Mouse (Mus musculus): ENCODE measurements around the gene Borcs5. TPM values are rescaled to one million over a fixed set of nuclear protein-coding genes. Genes with fewer than 3 reads are reported as not detected.

Gene Borcs5
- polyA plus RNA-seq, 1 experiment from 2014 or later: 17.7 TPM

DNA sequence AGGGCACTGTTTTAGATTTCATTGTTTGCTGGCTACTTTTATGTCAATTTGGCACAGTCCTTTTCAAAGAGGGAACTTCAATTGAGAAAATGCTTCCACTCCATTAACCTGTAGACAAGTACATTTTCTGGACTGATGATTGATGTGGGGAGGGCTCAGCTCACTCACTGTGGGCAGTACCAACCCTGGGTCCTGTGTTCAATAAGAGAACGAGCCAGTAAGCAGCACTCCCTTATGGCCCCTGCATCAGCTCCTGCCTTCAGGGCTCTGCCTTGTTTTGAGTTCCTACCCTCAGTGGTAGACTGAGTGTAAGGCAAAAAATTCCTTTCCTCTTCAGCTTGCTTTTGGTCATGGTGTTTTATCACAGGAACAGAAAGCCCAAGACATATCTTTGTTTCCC is 74.6 kb downstream of the Borcs5 start:
- H3K27me3 ChIP-seq (replicated peaks; ENCODE audit: low read depth, poor library complexity, severe bottlenecking): no peaks in the 10 kb centered on the region
- WGBS: 64% methylated on average over 1 of the region's 1 CpGs
- peaks cover 59% of the 10 kb centered on the region for H3K36me3 ChIP-seq (replicated peaks)
- DNase-seq (ENCODE audit: low spot score): no peak
- H3K27ac ChIP-seq (replicated peaks): no peak overlapping the region
- H3K4me1 ChIP-seq: no peaks in the 10 kb centered on the region
- H3K9me3 ChIP-seq: no peaks in the 10 kb centered on the region
- H3K4me3 ChIP-seq: no peak overlapping the region

- Histone ChIP-seq H3K27me3 (replicated peaks; ENCODE audit: low read depth, poor library complexity, severe bottlenecking) (no peaks in the 10 kb centered on the region), H3K4me3 (no peak overlapping the region), H3K27ac (replicated peaks) (no peak overlapping the region), H3K4me1 (no peaks in the 10 kb centered on the region), H3K36me3 (replicated peaks) (peaks cover 72% of the 10 kb centered on the region), H3K9me3 (no peaks in the 10 kb centered on the region)
- no peak for DNase-seq (ENCODE audit: low spot score)
- WGBS: 88% methylated on average over 6 of the region's 6 CpGs
Observed at GRCm38 (mm10) chr6:134716168-134716587, 76.9 kb downstream of the Borcs5 start.

DNA sequence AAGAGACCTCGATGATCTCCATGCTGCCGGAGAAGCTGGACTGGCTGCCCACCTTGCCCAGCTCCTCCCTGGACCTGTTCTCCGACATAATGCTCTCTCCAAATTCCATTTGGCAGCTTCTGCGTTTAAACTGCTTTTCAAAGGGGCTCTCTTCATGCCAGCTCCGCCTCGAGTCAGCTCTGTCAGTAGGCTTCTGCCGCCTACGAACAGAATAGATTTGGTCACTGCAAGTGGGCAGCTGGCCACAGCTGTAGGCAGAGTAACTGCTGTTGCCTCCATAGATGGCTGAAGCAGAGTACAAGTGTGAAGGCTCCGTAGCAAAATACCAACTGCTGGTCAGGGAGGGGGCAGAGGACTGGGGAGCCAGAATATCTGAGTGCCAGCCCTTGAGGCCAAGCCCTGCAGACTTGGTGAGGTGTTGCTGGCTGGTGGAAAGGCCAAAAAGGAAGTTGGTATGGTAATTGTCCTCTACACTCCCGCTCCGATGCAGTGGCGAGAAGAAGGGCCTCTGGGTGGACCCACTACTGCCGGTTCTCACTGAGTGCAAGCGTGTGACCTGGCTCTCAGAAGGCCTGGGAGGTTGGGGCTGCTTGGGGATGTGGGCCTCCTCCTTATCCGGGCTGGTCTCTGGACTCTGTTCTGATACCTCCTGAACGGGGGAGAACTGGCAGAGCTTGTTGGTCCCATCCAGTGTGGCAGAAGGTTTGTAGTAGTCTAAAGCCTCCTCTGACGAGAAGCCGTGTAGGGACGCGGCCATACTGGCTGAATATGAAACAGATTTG is 78.8 kb downstream of the Borcs5 start:
- no peak overlapping the region for H3K4me3 ChIP-seq
- no peak for DNase-seq (ENCODE audit: low spot score)
- H3K4me1 ChIP-seq: no peaks in the 10 kb centered on the region
- H3K27me3 ChIP-seq (replicated peaks; ENCODE audit: low read depth, poor library complexity, severe bottlenecking): no peaks in the 10 kb centered on the region
- no peak overlapping the region for H3K27ac ChIP-seq (replicated peaks)
- no peaks in the 10 kb centered on the region for H3K9me3 ChIP-seq
- H3K36me3 ChIP-seq (replicated peaks): peaks cover 76% of the 10 kb centered on the region
- 94% methylated on average over 20 of the region's 20 CpGs for WGBS

GRCm38 (mm10) chr6:134718668-134719065 is 79.4 kb downstream of the Borcs5 start:
- no peak overlapping the region for H3K4me3 ChIP-seq
- 92% methylated on average over 11 of the region's 11 CpGs for WGBS
- DNase-seq (ENCODE audit: low spot score): no peak
- H3K4me1 ChIP-seq: no peaks in the 10 kb centered on the region
- H3K27me3 ChIP-seq (replicated peaks; ENCODE audit: low read depth, poor library complexity, severe bottlenecking): no peaks in the 10 kb centered on the region
- no peak overlapping the region for H3K27ac ChIP-seq (replicated peaks)
- no peaks in the 10 kb centered on the region for H3K9me3 ChIP-seq
- peaks cover 82% of the 10 kb centered on the region for H3K36me3 ChIP-seq (replicated peaks)

- DNase-seq (ENCODE audit: low spot score): no peak
- no peaks in the 10 kb centered on the region for H3K4me1 ChIP-seq
- H3K27me3 ChIP-seq (replicated peaks; ENCODE audit: low read depth, poor library complexity, severe bottlenecking): no peaks in the 10 kb centered on the region
- no peak overlapping the region for H3K4me3 ChIP-seq
- no peaks in the 10 kb centered on the region for H3K9me3 ChIP-seq
- H3K36me3 ChIP-seq (replicated peaks): peaks cover 87% of the 10 kb centered on the region
- no peak overlapping the region for H3K27ac ChIP-seq (replicated peaks)
- WGBS: 89% methylated on average over 5 of the region's 5 CpGs
Observed at GRCm38 (mm10) chr6:134719156-134719555, 79.8 kb downstream of the Borcs5 start.

GRCm38 (mm10) chr6:134720150-134720549 is 80.8 kb downstream of the Borcs5 start:
- 85% methylated on average over 5 of the region's 5 CpGs for WGBS
- Histone ChIP-seq H3K9me3 (no peaks in the 10 kb centered on the region), H3K27me3 (replicated peaks; ENCODE audit: low read depth, poor library complexity, severe bottlenecking) (no peaks in the 10 kb centered on the region), H3K27ac (replicated peaks) (no peak overlapping the region), H3K4me3 (no peak overlapping the region), H3K36me3 (replicated peaks) (peaks cover 93% of the 10 kb centered on the region), H3K4me1 (no peaks in the 10 kb centered on the region)
- DNase-seq (ENCODE audit: low spot score): no peak

DNA sequence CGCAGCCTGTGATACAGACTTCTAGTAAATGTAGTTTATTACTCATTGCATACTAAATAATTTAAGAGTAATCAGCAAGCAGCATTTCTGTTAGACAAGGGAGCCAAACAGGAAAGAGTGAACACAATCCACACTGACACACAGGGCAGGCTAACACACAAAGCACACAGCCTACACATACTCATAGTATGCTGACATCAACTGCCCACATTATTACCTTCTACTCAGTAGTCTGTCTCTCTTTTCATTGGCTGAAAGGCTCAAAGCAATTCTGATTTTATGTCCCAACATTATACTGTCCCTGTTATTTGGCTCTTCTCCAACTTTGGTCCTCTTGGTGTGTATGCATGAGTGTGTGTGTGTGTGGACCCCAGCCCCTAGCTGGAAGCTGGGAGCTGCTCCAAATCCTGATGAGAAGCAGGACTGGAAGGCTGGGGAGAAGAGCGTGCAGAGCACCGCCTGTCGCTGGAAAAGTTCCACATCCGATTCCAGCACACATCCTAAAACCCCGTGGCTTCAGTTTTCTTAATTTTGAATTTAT is 82.5 kb downstream of the Borcs5 start:
- Histone ChIP-seq H3K36me3 (replicated peaks) (peaks cover 87% of the 10 kb centered on the region), H3K4me3 (no peak overlapping the region), H3K4me1 (no peaks in the 10 kb centered on the region), H3K9me3 (no peaks in the 10 kb centered on the region), H3K27me3 (replicated peaks; ENCODE audit: low read depth, poor library complexity, severe bottlenecking) (no peaks in the 10 kb centered on the region), H3K27ac (replicated peaks) (no peak overlapping the region)
- WGBS: 95% methylated on average over 6 of the region's 6 CpGs
- DNase-seq (ENCODE audit: low spot score): no peak

- no peak overlapping the region for H3K4me3 ChIP-seq
- no peaks in the 10 kb centered on the region for H3K27me3 ChIP-seq (replicated peaks; ENCODE audit: low read depth, poor library complexity, severe bottlenecking)
- H3K36me3 ChIP-seq (replicated peaks): peaks cover 78% of the 10 kb centered on the region
- no peak for DNase-seq (ENCODE audit: low spot score)
- H3K4me1 ChIP-seq: no peaks in the 10 kb centered on the region
- no peaks in the 10 kb centered on the region for H3K9me3 ChIP-seq
- 96% methylated on average over 8 of the region's 8 CpGs for WGBS
- H3K27ac ChIP-seq (replicated peaks): no peak overlapping the region
Observed at GRCm38 (mm10) chr6:134722906-134723305, 83.6 kb downstream of the Borcs5 start.

- DNase-seq (ENCODE audit: low spot score): no peak
- WGBS: 93% methylated on average over 7 of the region's 7 CpGs
- Histone ChIP-seq H3K4me3 (no peak overlapping the region), H3K4me1 (no peaks in the 10 kb centered on the region), H3K36me3 (replicated peaks) (peaks cover 78% of the 10 kb centered on the region), H3K27me3 (replicated peaks; ENCODE audit: low read depth, poor library complexity, severe bottlenecking) (no peaks in the 10 kb centered on the region), H3K27ac (replicated peaks) (no peak overlapping the region), H3K9me3 (no peaks in the 10 kb centered on the region)
Observed at GRCm38 (mm10) chr6:134723326-134723725, 84.0 kb downstream of the Borcs5 start.

- DNase-seq (ENCODE audit: low spot score): no peak
- Histone ChIP-seq H3K36me3 (replicated peaks) (peaks cover 76% of the 10 kb centered on the region), H3K27me3 (replicated peaks; ENCODE audit: low read depth, poor library complexity, severe bottlenecking) (no peaks in the 10 kb centered on the region), H3K4me3 (no peak overlapping the region), H3K9me3 (no peaks in the 10 kb centered on the region), H3K4me1 (no peaks in the 10 kb centered on the region), H3K27ac (replicated peaks) (no peak overlapping the region)
- WGBS: 86% methylated on average over 9 of the region's 9 CpGs
Observed at GRCm38 (mm10) chr6:134723833-134724553, 84.7 kb downstream of the Borcs5 start.

DNA sequence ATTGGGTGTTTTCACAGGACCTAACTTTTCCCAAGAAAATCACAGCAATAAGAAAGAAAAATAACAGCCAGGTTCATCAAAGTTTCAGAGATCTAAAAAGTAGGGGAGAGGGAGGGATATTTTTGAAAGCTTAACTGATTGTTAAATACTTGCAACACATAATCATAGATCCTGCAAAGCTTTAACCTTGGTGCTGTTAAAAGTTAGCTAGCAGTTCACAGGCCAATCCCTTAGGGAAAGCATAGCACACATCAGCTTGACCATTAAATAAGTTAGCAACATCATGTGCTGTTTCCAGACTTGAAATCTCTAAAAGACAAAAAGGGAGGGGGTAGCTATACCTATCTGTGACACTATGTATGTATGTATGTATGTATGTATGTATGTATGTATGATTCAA is 86.1 kb downstream of the Borcs5 start:
- H3K27ac ChIP-seq (replicated peaks): no peak overlapping the region
- H3K27me3 ChIP-seq (replicated peaks; ENCODE audit: low read depth, poor library complexity, severe bottlenecking): no peaks in the 10 kb centered on the region
- H3K4me1 ChIP-seq: no peaks in the 10 kb centered on the region
- no peaks in the 10 kb centered on the region for H3K9me3 ChIP-seq
- peaks cover 62% of the 10 kb centered on the region for H3K36me3 ChIP-seq (replicated peaks)
- no peak overlapping the region for H3K4me3 ChIP-seq
- no peak for DNase-seq (ENCODE audit: low spot score)

GRCm38 (mm10) chr6:134730978-134731377 is 91.7 kb downstream of the Borcs5 start:
- DNase-seq (ENCODE audit: low spot score): no peak
- Histone ChIP-seq H3K4me3 (no peak overlapping the region), H3K27me3 (replicated peaks; ENCODE audit: low read depth, poor library complexity, severe bottlenecking) (no peaks in the 10 kb centered on the region), H3K9me3 (no peaks in the 10 kb centered on the region), H3K27ac (replicated peaks) (no peak overlapping the region), H3K4me1 (no peaks in the 10 kb centered on the region), H3K36me3 (replicated peaks) (peaks cover 19% of the 10 kb centered on the region)
- WGBS: 92% methylated on average over 3 of the region's 3 CpGs

- WGBS: 91% methylated on average over 8 of the region's 8 CpGs
- Histone ChIP-seq H3K4me3 (no peak overlapping the region), H3K36me3 (replicated peaks) (peaks cover 27% of the 10 kb centered on the region), H3K4me1 (no peaks in the 10 kb centered on the region), H3K27ac (replicated peaks) (no peak overlapping the region), H3K27me3 (replicated peaks; ENCODE audit: low read depth, poor library complexity, severe bottlenecking) (no peaks in the 10 kb centered on the region), H3K9me3 (no peaks in the 10 kb centered on the region)
- no peak for DNase-seq (ENCODE audit: low spot score)
Observed at GRCm38 (mm10) chr6:134732813-134733212, 93.5 kb downstream of the Borcs5 start.
